Mouse (Mus musculus): ENCODE results near the gene Tmem204. TPM values are rescaled to one million over a fixed set of nuclear protein-coding genes. Genes with fewer than 3 reads are reported as not detected.
"Not testable (repeated sequence)": the region's sequence is repeated elsewhere in the genome, so short reads cannot be mapped to it uniquely, and the experiment has no call there.

The Tmem204 gene
- polyA plus RNA-seq (2015; fragmentation: Nextera tagmentation; extraction: Ambion mirVana), result 10.5 and 11.5 TPM in 2 replicates

- no peaks in the 10 kb centered on the region for H3K27me3 ChIP-seq
- H3K4me2 ChIP-seq (replicated peaks), result no peak within 1 kb of the TSS
- no peaks in the 10 kb centered on the region for H3K9me3 ChIP-seq
- H3K4me3 ChIP-seq, result no peak within 1 kb of the TSS
- no peak for ATAC-seq (replicated peaks)
- H3K27ac ChIP-seq (replicated peaks), result no peak within 1 kb of the TSS
- H3K36me3 ChIP-seq, result peaks cover 3% of the 10 kb centered on the region; the same call in 1 of the 2 replicates
- WGBS, result 70% methylated on average over 7 of the region's 7 CpGs
- no peaks in the 10 kb centered on the region; the same call in 1 of the 2 replicates for H3K4me1 ChIP-seq
- no peak within 1 kb of the TSS for H3K9ac ChIP-seq (replicated peaks)
Observed at GRCm38 (mm10) chr17:25083444-25083931, at the start of gene Tmem204. TSS of gene Tmem204 (minus strand) at chr17:25083591.

- no peak for ATAC-seq (replicated peaks)
- Histone ChIP-seq H3K36me3 (no peaks in the 10 kb centered on the region), H3K9me3 (no peaks in the 10 kb centered on the region), H3K27me3 (no peaks in the 10 kb centered on the region), H3K4me1 (peaks cover 11% of the 10 kb centered on the region), H3K4me3 (no peak overlapping the region), H3K9ac (replicated peaks) (no peak overlapping the region), H3K27ac (replicated peaks) (no peak overlapping the region), H3K4me2 (replicated peaks) (no peak overlapping the region)
- 92% methylated on average over 1 of the region's 1 CpGs for whole genome bisulfite sequencing
Observed at GRCm38 (mm10) chr17:25130060-25130459, 46.7 kb upstream of the Tmem204 start.

GRCm38 (mm10) chr17:25127681-25128080 lies 44.3 kb upstream of the Tmem204 start:
- Histone ChIP-seq H3K9ac (replicated peaks) (no peak overlapping the region), H3K36me3 (no peaks in the 10 kb centered on the region), H3K4me1 (no peaks in the 10 kb centered on the region), H3K9me3 (no peaks in the 10 kb centered on the region), H3K27me3 (no peaks in the 10 kb centered on the region), H3K27ac (replicated peaks) (no peak overlapping the region), H3K4me3 (no peak overlapping the region), H3K4me2 (replicated peaks) (no peak overlapping the region)
- no peak for ATAC-seq (replicated peaks)
- WGBS, result 72% methylated on average over 9 of the region's 9 CpGs

GRCm38 (mm10) chr17:25127079-25127478 lies 43.7 kb upstream of the Tmem204 start:
- Histone ChIP-seq H3K4me1 (no peaks in the 10 kb centered on the region), H3K27me3 (no peaks in the 10 kb centered on the region), H3K4me3 (no peak overlapping the region), H3K36me3 (no peaks in the 10 kb centered on the region), H3K9ac (replicated peaks) (no peak overlapping the region), H3K4me2 (replicated peaks) (no peak overlapping the region), H3K27ac (replicated peaks) (no peak overlapping the region), H3K9me3 (no peaks in the 10 kb centered on the region)
- 60% methylated on average over 8 of the region's 8 CpGs for WGBS
- ATAC-seq (replicated peaks), result no peak

- not testable (repeated sequence) for H3K27me3 ChIP-seq; H3K9ac ChIP-seq (replicated peaks); H3K27ac ChIP-seq (replicated peaks); H3K4me3 ChIP-seq; H3K9me3 ChIP-seq; H3K4me1 ChIP-seq; H3K4me2 ChIP-seq (replicated peaks); H3K36me3 ChIP-seq; ATAC-seq (replicated peaks)
- 62% methylated on average over 3 of the region's 3 CpGs for WGBS
Observed at GRCm38 (mm10) chr17:25125442-25126060, 42.2 kb upstream of the Tmem204 start.

GRCm38 (mm10) chr17:25123979-25124378 lies 40.6 kb upstream of the Tmem204 start:
- H3K36me3 ChIP-seq, result no peaks in the 10 kb centered on the region
- no peak overlapping the region for H3K4me2 ChIP-seq (replicated peaks)
- no peaks in the 10 kb centered on the region for H3K4me1 ChIP-seq
- H3K9ac ChIP-seq (replicated peaks), result no peak overlapping the region
- H3K4me3 ChIP-seq, result no peak overlapping the region
- no peak overlapping the region for H3K27ac ChIP-seq (replicated peaks)
- ATAC-seq (replicated peaks), result no peak
- H3K9me3 ChIP-seq, result no peaks in the 10 kb centered on the region
- WGBS, result 30% methylated on average over 7 of the region's 7 CpGs
- H3K27me3 ChIP-seq, result no peaks in the 10 kb centered on the region

GRCm38 (mm10) chr17:25120406-25120805 lies 37.0 kb upstream of the Tmem204 start, which contains the start of gene Ptx4:
TSS of gene Ptx4 (plus strand) at chr17:25120760.
- 45% methylated on average over 3 of the region's 3 CpGs for WGBS
- no peak within 1 kb of the TSS for H3K9ac ChIP-seq (replicated peaks)
- no peaks in the 10 kb centered on the region for H3K9me3 ChIP-seq
- no peak for ATAC-seq (replicated peaks)
- no peak within 1 kb of the TSS for H3K4me3 ChIP-seq
- H3K27ac ChIP-seq (replicated peaks), result no peak within 1 kb of the TSS
- H3K36me3 ChIP-seq, result no peaks in the 10 kb centered on the region
- peaks cover 6% of the 10 kb centered on the region for H3K4me1 ChIP-seq
- no peak within 1 kb of the TSS for H3K4me2 ChIP-seq (replicated peaks)
- H3K27me3 ChIP-seq, result no peaks in the 10 kb centered on the region

- Histone ChIP-seq H3K36me3 (no peaks in the 10 kb centered on the region), H3K4me1 (peaks cover 17% of the 10 kb centered on the region), H3K27ac (replicated peaks) (no peak overlapping the region), H3K9me3 (no peaks in the 10 kb centered on the region), H3K27me3 (no peaks in the 10 kb centered on the region), H3K9ac (replicated peaks) (no peak overlapping the region), H3K4me2 (replicated peaks) (no peak overlapping the region), H3K4me3 (no peak overlapping the region)
- no peak for ATAC-seq (replicated peaks)
- WGBS, result 38% methylated on average over 4 of the region's 4 CpGs
Observed at GRCm38 (mm10) chr17:25117263-25117662, 33.9 kb upstream of the Tmem204 start.

- WGBS, result 5% methylated on average over 40 of the region's 40 CpGs
- no peaks in the 10 kb centered on the region for H3K9me3 ChIP-seq
Observed at GRCm38 (mm10) chr17:25115664-25116432, 32.5 kb upstream of the Tmem204 start, which contains the start of gene Telo2. TSS of gene Telo2 (minus strand) at chr17:25115967.

GRCm38 (mm10) chr17:25114908-25115645 lies 31.7 kb upstream of the Tmem204 start:
- H3K9ac ChIP-seq (replicated peaks), result peak overlapping the region; percentile 68
- peak overlapping the region; percentile 88 for H3K27ac ChIP-seq (replicated peaks)
- peak overlapping the region; percentile 96 for H3K4me2 ChIP-seq (replicated peaks)
- no peaks in the 10 kb centered on the region for H3K9me3 ChIP-seq
- peak; percentile 63 for ATAC-seq (replicated peaks)
- H3K4me3 ChIP-seq, result peak overlapping the region; percentile 66
- WGBS, result 10% methylated on average over 23 of the region's 23 CpGs
- peaks cover 17% of the 10 kb centered on the region for H3K4me1 ChIP-seq
- H3K27me3 ChIP-seq, result no peaks in the 10 kb centered on the region
- H3K36me3 ChIP-seq, result 0 out of 2 replicates have a peak, but pooled peaks cover 3% of the 10 kb centered on the region

More at GRCm38 (mm10) chr17:25115664-25116432, 32.5 kb upstream of the Tmem204 start, which contains the start of gene Telo2:
- H3K4me2 ChIP-seq (replicated peaks), result peak within 1 kb of the TSS; percentile 96
- H3K4me3 ChIP-seq, result peak within 1 kb of the TSS; percentile 66
- peak within 1 kb of the TSS; percentile 88 for H3K27ac ChIP-seq (replicated peaks)
- peak; percentile 88 for ATAC-seq (replicated peaks)
- H3K36me3 ChIP-seq, result no peaks in the 10 kb centered on the region
- H3K27me3 ChIP-seq, result no peaks in the 10 kb centered on the region
- H3K4me1 ChIP-seq, result peaks cover 17% of the 10 kb centered on the region
- peak within 1 kb of the TSS; percentile 68 for H3K9ac ChIP-seq (replicated peaks)

- WGBS, result 83% methylated on average over 3 of the region's 3 CpGs
- H3K9me3 ChIP-seq, result no peaks in the 10 kb centered on the region
- ATAC-seq (replicated peaks), result no peak
- no peak overlapping the region for H3K4me2 ChIP-seq (replicated peaks)
- H3K27me3 ChIP-seq, result no peaks in the 10 kb centered on the region
- peak overlapping the region; percentile 83 for H3K27ac ChIP-seq (replicated peaks)
- no peak overlapping the region for H3K4me3 ChIP-seq
- H3K36me3 ChIP-seq, result peaks cover 18% of the 10 kb centered on the region
- H3K9ac ChIP-seq (replicated peaks), result no peak overlapping the region
- peaks cover 17% of the 10 kb centered on the region for H3K4me1 ChIP-seq
Observed at GRCm38 (mm10) chr17:25112423-25112810, 29.0 kb upstream of the Tmem204 start.
